Mouse (Mus musculus) left cerebral cortex, postnatal 36 days (tissue): ENCODE measurements around the gene Gm6358. TPM values are rescaled to one million over a fixed set of nuclear protein-coding genes. Genes with fewer than 3 reads are reported as not detected.
"Not testable (repeated sequence)": the region's sequence is repeated elsewhere in the genome, so short reads cannot be mapped to it uniquely, and the experiment has no call there.

Experiments used
- DNase-seq, 2 experiments: peaks; one replicate each; pipeline ENCODE4 v3.0.0; 2021 to 2022; ENCODE audit warnings: low spot score in 2 of 2, mixed read lengths in 1 of 2
- intact Hi-C: fragments of 180-260 bp; cut with DNase I; formaldehyde crosslinking; loops from one replicate; pipeline ENCODE4 v1.15.1; 2025
- total RNA-seq, 2 experiments: library from RNA; stranded (reverse); gene quantifications; 2 replicates each; pipeline ENCODE4 v1.2.3; 2021

Gm6358 gene
- not detected for total RNA-seq

DNA sequence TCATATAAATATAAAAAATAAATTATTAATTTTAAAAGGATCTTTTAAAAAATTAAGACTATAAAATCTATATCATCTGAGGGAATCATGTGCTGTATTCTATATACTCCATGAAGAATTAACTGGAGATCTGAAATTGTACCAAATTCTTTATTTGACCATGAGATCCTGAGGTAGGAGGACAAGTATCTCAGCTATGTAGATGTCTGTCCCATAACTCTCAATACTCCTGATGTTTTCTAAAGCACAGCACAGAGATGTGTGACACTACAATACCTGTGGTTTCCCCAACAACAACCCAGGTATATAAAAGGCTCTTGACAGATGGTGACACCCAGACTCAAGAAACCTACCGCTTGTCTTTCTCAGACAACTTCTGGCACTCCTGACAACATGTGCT, at the start of gene Gm6358:
Gm6358 (plus strand) TSS at position 301 of the 400 bp plus-strand sequence.
- intact Hi-C loops: no loop called here
- DNase-seq: no peak

DNA sequence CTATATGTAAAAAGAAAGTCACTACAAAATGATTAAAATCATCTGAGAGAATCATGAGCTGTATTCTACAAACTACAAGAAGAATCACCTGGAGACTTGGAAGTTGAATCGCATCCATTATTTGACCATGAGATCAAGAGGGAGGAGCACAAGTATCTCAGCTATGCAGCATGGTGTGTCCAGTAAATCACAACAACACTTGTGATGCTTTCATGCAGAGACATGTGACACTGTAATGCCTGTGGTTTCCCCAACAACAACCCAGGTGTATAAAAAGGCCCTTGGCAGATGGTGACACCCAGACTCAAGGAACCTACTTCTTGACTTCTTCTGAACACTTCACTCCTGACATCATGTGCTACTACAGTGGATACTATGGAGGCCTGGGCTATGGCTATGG, 10.1 kb downstream of the Gm6358 start, which contains the start of gene Gm10061:
Gm10061 (plus strand) TSS at position 301 of the 400 bp plus-strand sequence.
- intact Hi-C loops: no loop called here
- DNase-seq: no peak

DNA sequence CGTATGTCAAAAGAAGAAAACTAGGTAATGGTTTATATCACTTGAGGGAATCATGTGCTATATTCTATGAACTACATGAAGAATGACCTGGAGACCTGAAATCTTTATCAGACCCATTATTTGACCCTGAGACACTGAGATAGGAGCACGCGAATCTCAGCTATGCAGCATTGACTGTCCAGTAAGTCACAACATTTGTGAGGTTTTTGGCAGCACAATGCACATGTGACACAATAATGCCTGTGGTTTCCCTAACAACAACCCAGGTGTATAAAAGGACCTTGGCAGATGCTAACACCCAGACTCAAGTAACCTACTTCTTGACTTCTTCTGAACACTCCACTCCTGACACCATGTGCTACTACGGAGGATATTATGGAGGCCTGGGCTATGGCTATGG, 17.0 kb downstream of the Gm6358 start, which contains the start of gene Gm9789:
Gm9789 (plus strand) TSS at position 301 of the 400 bp plus-strand sequence.
- intact Hi-C loops: no loop called here
- DNase-seq: no peak

DNA sequence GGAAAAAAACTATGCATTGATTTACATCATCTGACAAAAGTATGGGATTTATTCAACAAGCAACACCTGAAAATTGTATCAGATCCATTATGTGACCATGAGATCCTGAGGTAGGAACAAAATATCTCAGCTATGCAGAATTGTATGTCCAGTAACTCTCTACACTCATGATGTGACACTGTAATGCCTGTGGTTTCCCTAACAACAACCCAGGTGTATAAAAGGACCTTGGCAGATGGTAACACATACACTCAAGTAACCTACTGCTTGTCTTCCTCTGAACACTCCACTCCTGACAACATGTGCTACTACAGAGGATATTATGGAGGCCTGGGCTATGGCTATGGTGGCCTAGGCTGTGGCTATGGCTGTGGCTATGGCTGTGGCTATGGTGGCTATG, 28.5 kb downstream of the Gm6358 start, which contains the start of gene Gm7735:
Gm7735 (plus strand) TSS at position 301 of the 400 bp plus-strand sequence.
- intact Hi-C loops, DNase-seq: not testable (repeated sequence)

DNA sequence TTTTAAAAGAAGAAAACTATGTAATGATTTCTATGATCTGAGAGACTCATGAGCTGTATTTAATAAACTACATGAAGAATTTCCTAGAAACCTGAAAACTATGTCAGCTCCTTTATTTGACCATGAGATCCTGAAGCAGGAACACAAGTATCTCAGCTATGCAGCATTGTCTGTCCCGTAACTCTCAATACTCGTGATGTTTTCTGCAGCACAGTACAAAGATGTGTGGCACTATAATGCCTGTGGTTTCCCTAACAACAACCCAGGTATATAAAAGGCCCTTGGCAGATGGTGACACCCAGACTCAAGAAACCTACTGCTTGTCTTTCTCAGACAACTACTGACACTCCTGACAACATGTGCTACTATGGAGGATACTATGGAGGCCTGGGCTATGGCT, 33.8 kb downstream of the Gm6358 start, which contains the start of gene 1110057P08Rik:
1110057P08Rik (plus strand) TSS at position 301 of the 400 bp plus-strand sequence.
- intact Hi-C loops: no loop called here
- DNase-seq: no peak

DNA sequence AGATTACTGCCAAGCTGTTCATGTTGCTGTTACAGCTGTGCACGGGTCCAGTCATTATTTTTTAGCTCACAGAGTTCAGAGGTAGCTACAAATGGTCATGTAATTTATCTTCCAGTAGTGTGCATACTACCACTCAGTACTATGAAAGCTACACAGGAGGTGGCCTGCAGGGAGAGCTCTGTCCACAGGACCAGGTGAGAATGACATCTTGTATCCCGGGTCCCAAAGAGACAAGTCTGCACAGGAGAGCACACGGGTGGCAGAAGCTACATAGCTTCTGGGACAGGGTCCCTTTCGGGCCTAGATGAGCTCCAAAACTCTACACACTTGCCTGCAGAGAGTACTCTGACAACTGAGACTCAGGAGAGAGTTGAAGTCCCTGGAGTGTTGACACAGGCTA, 48.0 kb downstream of the Gm6358 start:
- intact Hi-C loops: no loop called here
- no peak for DNase-seq

Other genes with a start within 250 kb of the Gm6358 start
- gene Krtap19-5, start 244.4 kb upstream of the Gm6358 start, total RNA-seq: not detected
- gene Krtap19-9b, start 208.6 kb upstream of the Gm6358 start, total RNA-seq: not detected
- not detected for gene Krtap16-3, start 178.0 kb upstream of the Gm6358 start, total RNA-seq
- gene Krtap22-2, start 130.1 kb upstream of the Gm6358 start, total RNA-seq: not detected
- not detected for gene Gm10229, start 125.6 kb upstream of the Gm6358 start, total RNA-seq
- gene Krtap6-1, start 109.2 kb upstream of the Gm6358 start, total RNA-seq: not detected
- not detected for gene Gm10228, start 99.4 kb upstream of the Gm6358 start, total RNA-seq
- not detected for gene Krtap6-5, start 93.0 kb upstream of the Gm6358 start, total RNA-seq
- not detected for gene 1110025L11Rik, start 76.8 kb upstream of the Gm6358 start, total RNA-seq
- gene Krtap6-3, start 56.8 kb upstream of the Gm6358 start, total RNA-seq: not detected
- gene Gm10061, start 10.2 kb downstream of the Gm6358 start, total RNA-seq: not detected
- not detected for gene Gm9789, start 17.1 kb downstream of the Gm6358 start, total RNA-seq
- not detected for gene Gm7735, start 28.6 kb downstream of the Gm6358 start, total RNA-seq
- not detected for gene 1110057P08Rik, start 33.9 kb downstream of the Gm6358 start, total RNA-seq
- gene Krtap20-2, start 65.0 kb downstream of the Gm6358 start, total RNA-seq: not detected